Mouse (Mus musculus) heart, postnatal 10 days (tissue): ENCODE measurements around the gene Lrrc7. TPM values are rescaled to one million over a fixed set of nuclear protein-coding genes. Genes with fewer than 3 reads are reported as not detected.
"Not testable (repeated sequence)": the region's sequence is repeated elsewhere in the genome, so short reads cannot be mapped to it uniquely, and the experiment has no call there.

ENCODE experiments used
- DNase-seq, 2 experiments: peaks; one replicate each; pipeline ENCODE4 v3.0.0; 2021
- intact Hi-C: fragments of 180-260 bp; cut with DNase I; formaldehyde crosslinking; loops from one replicate; pipeline ENCODE4 v1.15.1; 2025
- total RNA-seq, 2 experiments: library from RNA; stranded (reverse); gene quantifications; 2 replicates each; pipeline ENCODE4 v1.2.3; 2021

Lrrc7 gene
- total RNA-seq, 2 experiments from 2014 or later, result not detected

DNA sequence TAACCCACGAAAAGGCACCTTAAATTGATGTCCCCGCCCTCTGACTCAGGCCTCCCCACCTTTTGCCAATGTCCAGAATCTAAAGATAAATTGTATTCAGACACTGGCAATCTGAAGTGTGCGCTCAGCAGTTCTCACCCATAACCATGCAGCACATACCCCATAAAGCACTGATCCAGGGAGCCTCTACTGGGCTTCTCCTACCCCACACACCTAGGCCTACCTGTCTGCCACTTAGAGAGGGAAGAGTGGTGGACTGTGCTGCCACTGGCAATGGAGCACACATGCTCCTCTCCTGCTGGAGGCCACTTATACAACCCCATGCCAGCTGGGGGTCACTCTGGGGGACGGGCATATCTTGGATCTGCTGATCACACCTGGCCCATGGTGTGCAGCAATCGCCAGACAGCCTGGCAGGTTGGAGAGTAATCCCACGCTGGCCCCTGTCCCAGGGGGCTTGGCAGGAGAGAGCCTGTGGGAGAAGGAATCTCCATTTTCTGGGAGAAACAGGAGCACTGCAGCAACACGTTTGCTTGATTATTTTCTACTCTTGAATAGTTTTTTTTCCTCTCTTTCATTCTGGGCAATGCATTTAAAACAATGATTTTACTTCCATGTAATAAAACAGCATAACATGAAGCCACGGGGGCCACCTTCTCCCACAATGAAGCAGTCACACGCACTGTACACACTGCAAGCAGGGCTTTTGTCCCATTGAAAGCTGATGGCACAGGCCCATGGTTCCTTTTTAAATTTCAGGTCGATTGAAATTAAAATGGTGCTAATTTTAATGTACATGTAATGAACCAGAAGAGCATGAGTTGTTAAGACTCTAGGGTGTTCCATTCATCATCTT lies 386.9 kb downstream of the Lrrc7 start:
- no peak for DNase-seq
- intact Hi-C loops, result no loop called here

DNA sequence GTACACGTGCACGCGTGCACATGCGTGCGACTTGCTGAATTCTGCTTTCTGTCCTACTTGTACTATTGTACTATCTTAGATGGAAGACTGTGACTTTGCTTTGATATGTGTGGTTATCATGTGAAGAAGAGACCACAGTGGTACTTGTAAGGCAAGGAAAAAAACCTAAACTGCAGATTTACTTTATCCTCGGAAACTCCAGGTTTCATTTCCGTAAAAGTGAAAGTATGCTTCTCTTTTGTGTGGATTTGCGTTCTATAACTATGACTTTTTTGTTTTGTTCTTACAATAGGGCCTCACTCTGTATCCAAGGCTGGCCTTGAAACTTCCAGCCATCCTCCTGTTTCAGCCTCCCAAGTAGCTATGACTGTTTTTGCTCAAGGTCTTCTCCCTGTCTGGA lies 392.8 kb downstream of the Lrrc7 start:
- intact Hi-C loops, result no loop called here
- no peak for DNase-seq

DNA sequence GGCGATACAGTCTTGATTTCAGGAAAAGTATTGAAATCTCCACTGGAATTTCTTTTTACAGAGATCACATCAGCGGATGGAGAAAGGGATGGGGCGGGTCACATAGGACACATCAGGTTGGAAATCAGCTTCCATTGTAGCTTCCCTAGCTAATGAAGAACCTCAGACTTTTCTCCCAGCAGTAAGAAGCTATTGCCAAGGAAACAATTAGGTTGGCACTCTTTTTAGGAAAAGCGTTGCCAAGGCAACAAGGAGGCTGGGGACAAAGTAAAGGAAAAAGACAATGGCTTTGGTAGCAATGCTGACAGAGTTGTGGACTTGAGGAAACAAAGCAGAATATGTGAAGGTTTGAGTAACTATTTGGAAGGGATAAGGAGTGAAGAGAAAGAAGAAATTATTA lies 393.6 kb downstream of the Lrrc7 start:
- no peak for DNase-seq
- intact Hi-C loops, result no loop called here

DNA sequence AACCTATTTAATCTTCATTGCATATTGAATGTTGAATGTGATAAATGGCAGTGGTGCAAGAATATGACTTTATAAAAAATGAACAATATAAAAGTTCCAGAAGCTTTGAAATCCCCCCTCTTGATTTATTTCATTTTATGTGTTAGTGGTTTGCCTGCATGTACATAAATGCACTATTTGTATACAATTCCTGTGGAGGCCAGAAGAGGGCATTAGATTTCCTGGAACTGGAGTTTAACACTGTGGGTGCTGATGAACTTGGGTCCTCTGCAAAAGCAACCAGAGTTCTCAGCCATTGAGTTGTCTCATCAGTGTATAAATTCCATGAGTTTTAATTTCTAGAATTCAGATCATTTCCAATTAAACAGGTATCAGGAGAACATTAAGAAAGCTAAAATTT lies 397.0 kb downstream of the Lrrc7 start:
- intact Hi-C loops, result no loop called here
- DNase-seq, result no peak

DNA sequence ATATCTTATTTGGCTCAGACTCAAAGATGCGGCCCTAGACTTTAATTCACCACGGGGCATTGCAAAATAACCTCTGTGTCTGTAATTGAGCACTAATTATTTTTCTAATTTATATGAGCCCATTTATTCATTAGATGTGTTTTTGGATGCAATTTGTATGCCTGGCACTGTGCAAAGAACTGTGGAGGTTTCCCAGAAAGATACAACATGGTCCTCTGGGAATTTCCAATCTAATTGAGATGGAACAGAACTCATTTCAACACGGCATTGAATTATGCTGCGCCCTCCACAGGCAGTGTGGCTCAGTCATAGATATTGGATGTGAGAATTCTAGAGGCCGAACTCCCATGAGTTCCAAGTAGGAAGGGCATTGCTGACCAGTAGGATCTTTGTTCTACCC lies 397.6 kb downstream of the Lrrc7 start:
- DNase-seq, result no peak
- intact Hi-C loops, result no loop called here

DNA sequence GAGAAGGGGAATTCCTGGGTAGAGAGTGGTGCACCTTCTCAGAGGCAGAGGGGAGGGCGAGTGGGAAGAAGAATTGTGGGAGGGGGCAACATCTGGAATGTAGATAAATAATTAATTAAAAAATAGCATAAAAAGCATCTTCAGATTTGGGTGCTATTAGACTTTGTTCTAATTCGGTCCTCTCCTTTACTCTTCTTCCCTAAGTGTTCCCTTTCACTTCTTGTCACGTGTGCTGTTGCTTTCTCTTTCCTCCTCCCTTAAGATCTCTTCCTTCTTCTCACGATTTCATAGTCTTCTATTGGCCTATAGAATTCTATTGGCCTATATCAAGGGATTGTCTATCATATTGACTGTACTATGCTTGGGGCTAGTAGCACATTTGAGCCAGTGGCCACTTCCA lies 398.9 kb downstream of the Lrrc7 start:
- intact Hi-C loops, result no loop called here
- no peak for DNase-seq

DNA sequence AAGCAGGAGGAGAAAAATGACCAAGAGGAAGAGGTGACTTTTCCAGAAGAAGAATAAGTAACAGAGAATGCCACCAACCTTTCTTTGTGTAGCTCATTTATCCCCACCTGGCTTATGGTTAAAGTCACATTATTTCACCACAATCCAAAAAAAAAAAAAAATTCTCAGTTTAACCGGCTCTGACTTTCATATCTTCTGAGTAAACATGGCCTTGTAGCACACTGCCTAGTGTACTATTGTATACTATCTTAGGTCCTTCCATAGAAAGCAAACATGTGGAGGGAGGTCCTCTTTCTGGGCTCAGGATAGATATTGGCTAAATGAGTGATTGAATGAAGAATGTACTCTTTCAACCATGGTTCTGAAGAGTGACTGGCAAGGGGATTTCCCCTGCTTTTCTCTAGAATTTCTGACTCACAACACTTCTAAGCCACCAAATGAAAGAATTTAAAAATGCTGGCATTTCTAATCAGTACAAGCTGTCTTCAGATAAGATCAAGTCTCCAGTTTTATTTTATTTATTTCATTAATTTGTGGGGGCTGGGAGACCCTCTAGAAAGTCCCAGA lies 400.0 kb downstream of the Lrrc7 start:
- DNase-seq, result no peak
- intact Hi-C loops, result no loop called here

DNA sequence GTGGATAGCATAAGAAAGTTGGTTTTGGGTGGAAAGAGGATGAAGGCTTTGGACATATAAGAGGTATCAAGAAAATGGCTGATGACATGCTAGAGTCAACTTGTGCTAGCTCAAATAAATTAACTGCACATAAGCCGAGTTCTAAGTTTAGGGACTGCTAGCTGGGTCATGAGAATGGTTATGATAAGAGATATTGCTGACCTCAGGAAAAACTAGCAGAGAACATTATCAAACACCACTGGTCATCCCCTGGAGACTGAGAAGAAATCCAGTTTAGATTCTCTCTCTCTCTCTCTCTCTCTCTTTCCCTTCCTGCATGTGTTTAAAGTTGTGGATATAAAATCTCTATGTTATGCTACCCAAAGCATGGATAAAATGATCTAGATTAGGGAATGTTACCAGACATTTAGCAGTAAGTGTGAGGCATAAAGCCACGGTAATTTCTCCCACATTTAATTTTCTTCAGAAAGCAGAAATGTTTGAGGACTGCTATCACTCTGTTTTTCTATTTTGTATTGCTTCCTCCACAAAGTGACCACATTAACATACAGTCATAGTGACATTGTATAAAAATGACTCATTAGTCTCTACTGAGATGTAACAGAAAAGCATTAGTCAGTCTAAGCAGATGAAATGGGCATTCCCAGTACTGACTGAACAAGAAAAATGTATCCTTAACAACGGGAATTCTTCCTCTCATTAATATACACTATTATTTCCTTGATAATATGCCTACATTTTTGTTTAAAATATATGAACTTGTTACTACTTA lies 406.3 kb downstream of the Lrrc7 start:
- intact Hi-C loops, result no loop called here

DNA sequence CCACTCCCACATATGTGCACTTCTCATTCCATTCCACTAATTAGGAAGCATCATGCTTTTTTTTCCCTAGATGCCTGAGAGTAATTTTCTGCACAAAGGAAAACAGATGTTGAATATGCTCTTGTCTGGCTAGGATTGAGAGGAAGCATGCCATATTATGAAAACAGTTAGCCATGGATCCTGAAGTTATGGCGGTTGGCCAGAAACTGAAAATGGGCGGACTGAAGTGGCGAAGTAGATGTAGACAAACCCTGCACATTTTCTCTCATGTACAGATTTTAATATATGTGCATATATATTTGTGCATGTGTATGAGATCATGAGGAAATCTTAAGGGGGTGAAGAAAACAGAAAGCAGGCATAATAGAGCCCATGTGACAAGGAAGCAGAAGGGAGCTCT lies 407.9 kb downstream of the Lrrc7 start:
- intact Hi-C loops, result no loop called here
- DNase-seq, result no peak

More for the DNA sequence above, 406.3 kb downstream of the Lrrc7 start:
- no peak for DNase-seq

DNA sequence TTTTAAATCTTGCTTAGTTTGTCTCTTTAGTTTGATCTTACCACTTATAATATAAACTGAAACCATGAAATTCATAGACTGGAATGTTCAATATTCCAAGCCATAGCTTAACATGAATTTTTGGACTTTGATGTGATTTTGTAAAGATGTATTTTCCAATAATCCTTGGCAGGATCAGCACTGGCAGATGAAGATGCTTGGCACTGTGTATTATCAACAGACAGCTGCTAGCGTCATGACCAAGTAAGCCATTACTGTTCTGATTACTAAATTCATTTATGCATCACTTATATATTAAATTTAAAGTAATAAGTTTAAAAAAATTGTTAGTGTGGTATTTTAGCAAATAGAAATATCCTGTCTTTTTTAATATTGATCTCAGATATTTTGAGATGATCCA lies 413.0 kb downstream of the Lrrc7 start:
- intact Hi-C loops, result no loop called here
- no peak for DNase-seq

DNA sequence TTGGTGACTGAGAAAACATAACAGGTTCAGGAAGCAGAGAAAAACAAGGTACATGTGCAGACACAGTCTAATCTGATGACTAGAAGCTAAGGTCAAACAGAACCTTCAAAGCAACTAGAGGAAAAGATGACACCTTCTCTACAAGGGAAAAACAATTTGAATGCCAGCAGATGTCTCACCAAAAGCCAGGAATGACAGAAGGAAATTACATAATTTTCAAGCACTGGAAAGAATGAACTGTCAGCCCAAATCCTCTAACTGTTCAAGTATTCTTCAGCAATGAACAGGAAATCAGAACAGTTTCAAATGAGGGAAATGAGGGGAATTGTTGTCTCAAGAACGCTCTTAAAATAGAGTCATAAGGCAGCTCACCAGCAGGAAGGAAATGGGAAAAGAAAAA lies 421.4 kb downstream of the Lrrc7 start:
- DNase-seq, result no peak
- intact Hi-C loops, result no loop called here

DNA sequence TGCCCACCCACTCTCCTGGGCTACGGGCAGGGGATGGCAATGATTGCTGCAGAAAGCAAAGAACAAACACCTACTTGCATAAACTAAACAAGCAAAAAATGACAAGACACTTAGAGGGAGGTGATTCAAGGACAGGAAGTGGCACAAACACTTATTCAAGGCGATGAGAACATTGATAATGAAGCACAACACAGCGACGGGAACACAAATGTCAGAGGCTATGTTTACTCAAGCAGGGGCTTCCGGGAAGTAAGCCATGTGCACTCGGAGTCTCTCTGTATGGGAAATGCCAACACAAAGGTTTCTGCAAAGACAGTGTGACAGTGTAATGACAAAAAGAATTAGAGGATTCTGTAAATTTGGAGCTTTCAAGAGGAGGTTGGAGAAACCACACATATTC lies 424.2 kb downstream of the Lrrc7 start:
- no peak for DNase-seq
- intact Hi-C loops, result no loop called here

DNA sequence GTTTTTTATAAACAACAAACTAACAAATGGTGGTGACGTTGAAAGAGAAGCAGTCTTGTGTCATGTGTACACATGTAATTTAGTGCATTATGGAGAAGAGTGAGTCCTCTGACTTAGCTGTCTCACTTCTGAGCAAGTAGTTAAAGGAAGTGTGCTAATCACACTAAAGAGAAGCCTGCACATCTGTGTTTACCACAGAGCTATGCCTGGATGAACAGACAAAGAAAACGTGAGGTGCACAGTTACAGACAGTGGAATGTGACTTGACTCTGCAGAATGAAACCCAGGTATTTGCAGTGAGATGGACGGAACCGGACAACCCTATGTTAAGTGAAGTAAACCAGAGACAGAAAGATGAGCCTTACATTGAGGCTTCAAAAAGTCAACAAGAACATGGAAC lies 430.3 kb downstream of the Lrrc7 start:
- intact Hi-C loops, result no loop called here
- no peak for DNase-seq

DNA sequence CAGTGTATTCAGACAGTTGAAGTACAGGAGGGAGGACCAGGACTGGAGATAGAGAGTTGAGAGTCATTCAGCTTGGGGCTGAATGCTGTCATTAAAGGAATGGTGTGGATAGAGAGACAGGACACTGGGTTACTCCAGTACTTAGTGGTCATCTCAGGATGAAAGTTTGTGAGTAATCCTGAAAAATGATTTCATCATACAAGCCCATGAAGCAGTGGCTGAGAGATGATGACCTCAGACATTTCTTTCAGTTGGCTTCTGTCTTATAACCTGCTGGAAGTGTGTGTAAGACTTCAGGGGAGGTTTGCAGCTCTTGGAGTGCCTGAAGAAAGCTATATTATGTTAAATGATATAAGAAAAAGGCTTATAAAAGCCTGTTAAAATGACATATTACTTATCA lies 430.8 kb downstream of the Lrrc7 start:
- intact Hi-C loops, result no loop called here
- DNase-seq, result no peak

DNA sequence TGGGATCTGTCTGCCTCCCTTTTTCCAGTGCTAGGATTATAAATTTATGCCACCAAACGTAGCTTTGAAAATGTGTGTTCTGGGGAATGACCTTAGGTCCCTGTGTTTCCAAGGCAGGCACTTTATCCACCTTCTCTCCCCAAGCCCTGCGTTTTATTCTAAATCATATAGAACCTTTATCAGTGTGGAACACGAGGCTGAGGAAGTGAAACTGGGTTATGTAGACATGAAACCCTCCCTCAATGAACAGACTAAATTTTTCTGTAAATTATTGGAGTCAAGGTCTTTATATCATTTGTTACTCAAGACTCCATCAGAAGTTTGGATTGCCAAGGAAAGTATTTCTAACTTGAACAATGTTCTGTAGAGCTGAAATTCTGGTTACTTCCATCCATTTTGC lies 439.1 kb downstream of the Lrrc7 start:
- intact Hi-C loops, result no loop called here
- no peak for DNase-seq

DNA sequence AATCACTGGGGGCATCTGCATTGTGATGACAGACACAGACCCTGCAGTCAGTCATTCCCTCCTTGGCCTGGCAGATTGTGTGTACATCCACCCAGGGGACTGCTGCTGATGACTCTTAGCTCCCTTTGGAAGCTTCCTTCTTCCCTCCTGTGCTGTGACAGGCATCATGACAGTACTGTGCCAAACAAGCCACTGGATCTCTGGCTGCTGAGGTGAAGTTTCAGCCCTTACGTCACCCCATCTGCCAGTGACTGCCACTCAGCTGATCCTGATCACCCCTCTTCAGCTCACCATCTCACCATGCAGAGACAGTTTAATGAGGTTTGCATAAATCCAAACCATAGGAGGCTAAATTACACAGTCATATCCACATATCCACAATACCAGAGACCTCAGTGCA lies 456.8 kb downstream of the Lrrc7 start:
- DNase-seq, result no peak
- intact Hi-C loops, result no loop called here

DNA sequence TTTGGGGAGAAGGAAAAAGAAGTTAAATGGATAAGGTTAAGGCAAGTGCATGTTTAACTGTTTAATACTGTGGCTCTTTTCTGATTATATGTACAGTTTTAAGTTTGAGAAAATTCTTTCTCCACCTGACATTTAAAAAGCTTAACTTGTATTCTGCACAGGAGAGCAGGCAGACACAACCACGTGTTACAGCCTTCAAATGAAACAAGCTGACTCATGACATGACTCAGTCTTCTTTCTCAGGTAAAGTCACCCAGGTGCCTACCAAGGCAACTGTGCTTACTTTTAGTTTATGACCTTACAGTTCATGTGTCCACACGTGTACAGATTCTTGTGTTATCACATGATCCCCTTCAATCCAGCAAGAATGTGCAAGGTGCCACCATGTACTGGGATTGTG lies 458.6 kb downstream of the Lrrc7 start:
- intact Hi-C loops, result no loop called here
- no peak for DNase-seq

DNA sequence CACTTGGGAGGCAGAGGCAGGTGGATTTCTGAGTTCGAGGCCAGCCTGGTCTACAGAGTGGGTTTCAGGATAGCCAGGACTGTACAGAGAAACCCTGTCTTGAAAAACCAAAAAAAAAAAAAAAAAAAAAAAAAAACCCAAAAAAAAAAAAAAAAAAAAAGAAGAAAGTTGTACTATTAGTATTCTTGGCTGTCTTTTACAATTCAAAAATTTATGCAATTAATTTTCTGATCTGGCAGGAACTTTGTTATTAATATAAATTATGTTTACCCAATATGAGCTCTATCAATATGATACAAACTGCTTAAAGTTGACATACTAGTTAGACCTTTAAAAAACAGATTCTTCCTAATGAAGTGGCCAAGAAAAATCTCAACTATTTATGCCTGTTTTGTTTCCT lies 459.5 kb downstream of the Lrrc7 start:
- intact Hi-C loops, DNase-seq: not testable (repeated sequence)

DNA sequence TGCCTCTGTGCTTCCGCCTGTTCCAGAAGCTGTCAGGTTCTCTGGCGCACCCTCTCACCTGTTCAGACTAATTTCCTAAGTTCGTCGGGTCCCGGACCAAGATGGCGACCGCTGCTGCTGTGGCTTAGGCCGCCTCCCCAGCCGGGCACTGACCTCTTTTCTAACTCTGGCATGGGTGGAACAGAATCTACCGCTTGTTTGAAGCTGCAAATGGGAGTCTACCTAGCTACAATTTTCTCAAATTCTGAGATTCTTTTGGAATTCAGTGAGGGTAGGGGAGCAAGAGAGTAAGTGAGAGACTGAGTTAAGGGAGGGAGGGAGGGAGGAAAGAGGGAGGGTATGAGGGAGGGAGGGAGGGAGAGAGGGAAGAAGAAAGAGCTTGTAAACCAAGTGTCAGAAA lies 460.0 kb downstream of the Lrrc7 start:
- DNase-seq, result not testable (repeated sequence)

DNA sequence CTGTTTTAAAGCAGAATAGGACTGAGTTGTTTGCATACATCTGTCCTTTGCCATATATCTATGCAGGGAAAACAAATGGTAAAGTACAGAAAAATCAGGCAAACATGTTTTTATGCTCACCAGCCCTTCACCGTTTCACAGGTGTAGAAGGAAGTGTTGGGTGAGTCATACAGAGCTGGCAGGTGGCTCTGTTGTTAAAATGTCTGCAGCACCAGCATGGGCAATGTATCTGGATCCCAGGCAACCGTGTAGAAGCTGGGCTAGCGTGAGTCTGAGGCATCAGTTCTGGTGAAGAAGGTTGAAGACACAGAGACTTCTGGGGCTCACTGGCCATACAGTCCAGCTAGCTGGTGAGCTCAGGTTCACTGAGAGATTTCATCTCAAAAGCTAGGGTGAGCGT lies 468.1 kb downstream of the Lrrc7 start:
- no peak for DNase-seq
- intact Hi-C loops, result no loop called here

More for the DNA sequence above, 460.0 kb downstream of the Lrrc7 start:
- intact Hi-C loops, result not testable (repeated sequence)

DNA sequence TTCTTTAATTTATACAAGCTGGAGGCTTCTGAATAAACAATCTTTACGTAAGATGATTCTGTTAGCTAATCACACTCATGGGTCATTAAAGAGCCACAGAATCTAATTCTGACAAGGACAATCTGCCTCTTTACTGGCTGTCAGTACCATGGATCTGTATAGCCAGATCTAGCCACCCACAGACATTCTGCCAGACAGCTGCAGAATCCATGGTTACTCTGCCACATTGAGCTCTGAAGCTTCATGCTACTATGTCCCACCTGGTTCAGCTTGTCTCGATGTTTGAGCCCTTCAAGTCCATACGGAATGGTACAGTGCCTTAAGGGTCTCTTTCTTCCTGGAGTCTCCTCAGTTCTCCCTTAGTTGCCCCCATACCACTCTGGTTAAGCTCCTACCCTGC lies 470.4 kb downstream of the Lrrc7 start:
- no peak for DNase-seq
- intact Hi-C loops, result no loop called here

DNA sequence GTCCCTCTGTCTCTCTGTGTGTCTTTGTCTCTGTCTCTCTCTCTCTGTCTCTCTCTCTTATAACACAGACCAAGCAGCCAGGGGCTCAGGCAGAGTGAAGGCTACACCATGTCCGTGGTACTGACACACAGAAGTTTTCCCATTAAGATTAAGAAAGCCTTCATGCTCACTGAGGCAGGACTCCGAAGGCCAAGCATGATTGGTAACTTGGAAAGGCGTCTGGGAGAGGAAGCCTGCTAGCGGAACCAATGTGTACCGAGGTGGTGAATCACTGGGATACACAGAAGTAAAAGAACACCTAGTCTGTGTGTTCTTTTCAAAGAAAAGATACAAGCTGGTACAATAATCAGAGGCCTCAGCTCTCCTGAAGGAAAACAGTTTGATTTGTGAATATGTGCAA lies 484.2 kb downstream of the Lrrc7 start:
- no peak for DNase-seq
- intact Hi-C loops, result loop anchor here (5.0 to 10.0 kb wide), 2 partner anchors 156 to 513 kb away; partner anchors contain the start of gene Ptger3
